Mouse (Mus musculus): ENCODE measurements around the gene Defb19. TPM values are rescaled to one million over a fixed set of nuclear protein-coding genes. Genes with fewer than 3 reads are reported as not detected.

Defb19 gene
- polyA plus RNA-seq, 1 experiment from 2014 or later, result not detected

DNA sequence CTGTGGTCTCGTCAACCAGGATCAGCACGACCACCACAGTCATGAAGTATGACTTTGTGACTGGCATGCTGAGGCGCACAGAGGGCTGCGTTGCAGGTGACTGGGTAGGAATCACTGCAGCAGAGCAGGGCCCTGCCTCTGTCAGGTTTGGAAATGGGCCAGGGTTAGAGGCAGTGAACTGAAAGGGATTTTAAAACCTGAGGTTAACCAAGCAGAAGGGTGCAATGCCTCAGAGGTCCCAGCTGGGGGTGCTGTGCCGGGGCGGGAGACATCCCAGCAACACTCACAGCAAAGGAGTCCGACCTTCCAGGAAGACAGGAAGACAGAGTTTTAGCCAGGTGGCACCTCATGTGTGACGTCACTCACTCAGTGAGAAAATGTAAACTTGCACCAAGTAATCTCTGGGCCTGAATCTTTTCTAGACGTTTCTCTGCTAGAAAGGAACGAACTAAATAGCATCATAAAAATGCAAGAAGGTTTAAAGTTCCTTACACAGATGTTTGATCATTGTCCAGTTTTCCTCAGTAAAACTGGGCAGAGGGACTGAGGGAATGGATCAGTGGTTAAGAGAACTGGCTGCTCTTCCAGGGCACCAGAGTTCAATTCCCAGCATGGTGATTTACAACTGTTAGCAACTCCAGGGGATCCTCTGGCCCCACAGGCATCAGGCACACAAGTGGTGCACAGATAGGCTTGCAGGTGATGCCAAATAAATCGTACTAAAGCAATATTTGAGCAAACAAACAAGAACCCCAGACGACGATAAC, 40.0 kb downstream of the Defb19 start, which contains the start of gene Defb29:
TSS of gene Defb29 (minus strand) at position 155 of the 767 bp plus-strand sequence.
- Histone ChIP-seq H3K27me3 (ENCODE audit: control insufficient read depth, insufficient read depth, low read depth, low read length) (no peaks in the 10 kb centered on the region), H3K36me3 (ENCODE audit: control insufficient read depth, insufficient read depth, low read length) (no peaks in the 10 kb centered on the region), H3K4me3 (ENCODE audit: low read depth, low read length) (no peak within 1 kb of the TSS), H3K4me2 (ENCODE audit: low read length) (no peak within 1 kb of the TSS), H3K9ac (ENCODE audit: low read depth, low read length) (no peak within 1 kb of the TSS), H3K4me1 (ENCODE audit: control insufficient read depth, insufficient read depth, low read length) (no peaks in the 10 kb centered on the region), H3K27ac (ENCODE audit: low read length) (no peak within 1 kb of the TSS), H3K9me3 (replicated peaks; ENCODE audit: control insufficient read depth, low read length, poor library complexity, severe bottlenecking) (no peaks in the 10 kb centered on the region; the same call in 1 of the 2 replicates)
- ATAC-seq, result no peak
- 57% methylated on average over 13 of the region's 13 CpGs for whole genome bisulfite sequencing

Other genes with a start within 250 kb of the Defb19 start
- gene Rbck1, start 247.7 kb downstream of the Defb19 start, polyA plus RNA-seq (2015; fragmentation: Nextera tagmentation; extraction: Ambion mirVana), result 101 and 104 TPM in 2 replicates
- 1.9 and 2.4 TPM in 2 replicates for gene Trib3, start 236.3 kb downstream of the Defb19 start, polyA plus RNA-seq (2015; fragmentation: Nextera tagmentation; extraction: Ambion mirVana)
- 50.8 and 64.8 TPM in 2 replicates for gene Nrsn2, start 203.7 kb downstream of the Defb19 start, polyA plus RNA-seq (2015; fragmentation: Nextera tagmentation; extraction: Ambion mirVana)
- gene Sox12, start 182.2 kb downstream of the Defb19 start, polyA plus RNA-seq (2015; fragmentation: Nextera tagmentation; extraction: Ambion mirVana), result 12.1 and 14.0 TPM in 2 replicates
- 12.6 and 14.7 TPM in 2 replicates for gene Zcchc3, start 165.3 kb downstream of the Defb19 start, polyA plus RNA-seq (2015; fragmentation: Nextera tagmentation; extraction: Ambion mirVana)
- gene 6820408C15Rik, start 164.7 kb downstream of the Defb19 start, polyA plus RNA-seq (2015; fragmentation: Nextera tagmentation; extraction: Ambion mirVana), result 1.7 and 1.8 TPM in 2 replicates
- not detected in 2 replicates for gene Defb23, start 115.7 kb downstream of the Defb19 start, polyA plus RNA-seq (2015; fragmentation: Nextera tagmentation; extraction: Ambion mirVana)
- not detected in 2 replicates for gene Defb20, start 103.2 kb downstream of the Defb19 start, polyA plus RNA-seq (2015; fragmentation: Nextera tagmentation; extraction: Ambion mirVana)
- gene Defb22, start 90.2 kb downstream of the Defb19 start, polyA plus RNA-seq (2015; fragmentation: Nextera tagmentation; extraction: Ambion mirVana), result not detected in 2 replicates
- not detected in 2 replicates for gene Defb26, start 68.6 kb downstream of the Defb19 start, polyA plus RNA-seq (2015; fragmentation: Nextera tagmentation; extraction: Ambion mirVana)
- not detected in 2 replicates for gene Defb28, start 62.1 kb downstream of the Defb19 start, polyA plus RNA-seq (2015; fragmentation: Nextera tagmentation; extraction: Ambion mirVana)
- not detected in 2 replicates for gene Defb29, start 40.2 kb downstream of the Defb19 start, polyA plus RNA-seq (2015; fragmentation: Nextera tagmentation; extraction: Ambion mirVana)
- gene Gm17416, start 11.0 kb downstream of the Defb19 start, polyA plus RNA-seq (2015; fragmentation: Nextera tagmentation; extraction: Ambion mirVana), result not detected in 2 replicates
- not detected in 2 replicates for gene Defb21, start 7.6 kb downstream of the Defb19 start, polyA plus RNA-seq (2015; fragmentation: Nextera tagmentation; extraction: Ambion mirVana)
- gene Defb45, start 19.1 kb upstream of the Defb19 start, polyA plus RNA-seq (2015; fragmentation: Nextera tagmentation; extraction: Ambion mirVana), result not detected in 2 replicates
- gene Defb36, start 24.0 kb upstream of the Defb19 start, polyA plus RNA-seq (2015; fragmentation: Nextera tagmentation; extraction: Ambion mirVana), result not detected in 2 replicates
- not detected in 2 replicates for gene Defb25, start 42.7 kb upstream of the Defb19 start, polyA plus RNA-seq (2015; fragmentation: Nextera tagmentation; extraction: Ambion mirVana)
- gene Rem1, start 46.6 kb upstream of the Defb19 start, polyA plus RNA-seq (2015; fragmentation: Nextera tagmentation; extraction: Ambion mirVana), result 0.45 and 0.89 TPM in 2 replicates
- 181 and 187 TPM in 2 replicates for gene H13, start 89.1 kb upstream of the Defb19 start, polyA plus RNA-seq (2015; fragmentation: Nextera tagmentation; extraction: Ambion mirVana)
- gene Mcts2, start 106.7 kb upstream of the Defb19 start, polyA plus RNA-seq (2015; fragmentation: Nextera tagmentation; extraction: Ambion mirVana), result 31.1 and 34.4 TPM in 2 replicates
- gene Id1, start 155.9 kb upstream of the Defb19 start, polyA plus RNA-seq (2015; fragmentation: Nextera tagmentation; extraction: Ambion mirVana), result 23.7 and 35.7 TPM in 2 replicates
- gene Cox4i2, start 173.9 kb upstream of the Defb19 start, polyA plus RNA-seq (2015; fragmentation: Nextera tagmentation; extraction: Ambion mirVana), result 5.0 and 5.4 TPM in 2 replicates

All from midbrain, embryonic 16.5 days (tissue).